Mouse (Mus musculus): ENCODE data around the gene Afmid.

DNA sequence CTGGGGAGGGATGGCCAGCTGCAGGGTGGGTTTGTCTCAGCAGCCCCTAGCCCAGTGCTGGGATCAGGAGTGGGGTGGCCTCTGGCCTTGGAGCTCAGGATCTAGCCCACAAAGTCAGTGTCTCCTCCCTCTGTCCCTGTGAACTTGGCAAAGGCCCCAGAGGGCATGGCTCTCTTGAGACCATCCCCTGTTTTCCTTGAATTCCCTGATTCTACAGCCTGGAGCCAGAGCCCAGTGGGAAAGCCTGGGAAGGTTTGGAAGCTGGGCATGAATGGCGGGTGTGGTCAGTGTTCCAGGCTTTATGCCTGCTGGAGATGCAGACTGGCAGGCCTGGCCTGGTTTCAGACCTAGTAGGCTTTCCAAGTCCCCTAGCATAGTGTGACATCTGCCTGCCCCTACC lies 56.5 kb downstream of the Afmid start:
- TF ChIP-seq EP300 (IDR thresholded peaks at IDR 0.05; ENCODE audit: low read depth), result no peak
- TF ChIP-seq CTCF (IDR thresholded peaks at IDR 0.05; ENCODE audit: low read depth), result no peak
